Mouse (Mus musculus) liver, embryonic 15.5 days (tissue): ENCODE data around the gene Gcsh. TPM values are rescaled to one million over a fixed set of nuclear protein-coding genes. Genes with fewer than 3 reads are reported as not detected.

ENCODE experiments used
- ATAC-seq: fragments of 200-750 bp; cut with Nextera tagmentation; 2 replicates; pipeline ENCODE4 v1.8.0; 2017; ENCODE audit warnings: moderate number of reproducible peaks, mild to moderate bottlenecking, moderate library complexity; ENCODE audit not compliant: insufficient read depth
- H3K27ac ChIP-seq: fragments of 300-500 bp; sonication (generic); replicated peaks from 2 replicates; pipeline ENCODE4 v1.5.1; 2015; ENCODE audit warnings: mild to moderate bottlenecking, inconsistent platforms
- H3K27me3 ChIP-seq: fragments of 300-500 bp; sonication (generic); 2 replicates; pipeline ENCODE4 v1.6.1; 2015; ENCODE audit warnings: mild to moderate bottlenecking, inconsistent platforms
- H3K36me3 ChIP-seq: fragments of 300-500 bp; sonication (generic); replicated peaks from 2 replicates; pipeline ENCODE4 v1.6.1; 2015; ENCODE audit warnings: moderate library complexity, mild to moderate bottlenecking, inconsistent platforms
- H3K4me1 ChIP-seq: fragments of 300-500 bp; sonication (generic); replicated peaks from 2 replicates; pipeline ENCODE4 v1.6.1; 2015; ENCODE audit warnings: inconsistent platforms
- H3K4me2 ChIP-seq: fragments of 300-500 bp; sonication (generic); 2 replicates; pipeline ENCODE4 v1.6.1; 2015; ENCODE audit warnings: moderate library complexity, mild to moderate bottlenecking, inconsistent platforms
- H3K4me3 ChIP-seq: fragments of 300-500 bp; sonication (generic); replicated peaks from 2 replicates; pipeline ENCODE4 v1.5.1; 2015; ENCODE audit warnings: mild to moderate bottlenecking, inconsistent platforms
- H3K9ac ChIP-seq: fragments of 300-500 bp; sonication (generic); 2 replicates; pipeline ENCODE4 v1.6.1; 2015; ENCODE audit warnings: moderate library complexity, mild to moderate bottlenecking, inconsistent platforms
- H3K9me3 ChIP-seq: fragments of 300-500 bp; sonication (generic); replicated peaks from 2 replicates; pipeline ENCODE4 v1.6.1; 2016; ENCODE audit warnings: inconsistent platforms
- WGBS: fragments of 180-500 bp; shearing (Covaris S2); methylation state at CpG from one replicate; pipeline ENCODE4 v1.1.7; 2015; ENCODE audit warnings: mixed read lengths; ENCODE audit not compliant: insufficient replicate concordance; 5-methylcytosine and 5-hydroxymethylcytosine counted together
- polyA plus RNA-seq: library from polyadenylated mRNA; unstranded; fragments of >200 nt; fragmentation: Nextera tagmentation; extraction: Ambion mirVana; gene quantifications from 2 replicates; pipeline ENCODE4 v1.2.1, GENCODE M21; 2015

Gene Gcsh
- polyA plus RNA-seq, 1 experiment from 2014 or later = 85.5 TPM

DNA sequence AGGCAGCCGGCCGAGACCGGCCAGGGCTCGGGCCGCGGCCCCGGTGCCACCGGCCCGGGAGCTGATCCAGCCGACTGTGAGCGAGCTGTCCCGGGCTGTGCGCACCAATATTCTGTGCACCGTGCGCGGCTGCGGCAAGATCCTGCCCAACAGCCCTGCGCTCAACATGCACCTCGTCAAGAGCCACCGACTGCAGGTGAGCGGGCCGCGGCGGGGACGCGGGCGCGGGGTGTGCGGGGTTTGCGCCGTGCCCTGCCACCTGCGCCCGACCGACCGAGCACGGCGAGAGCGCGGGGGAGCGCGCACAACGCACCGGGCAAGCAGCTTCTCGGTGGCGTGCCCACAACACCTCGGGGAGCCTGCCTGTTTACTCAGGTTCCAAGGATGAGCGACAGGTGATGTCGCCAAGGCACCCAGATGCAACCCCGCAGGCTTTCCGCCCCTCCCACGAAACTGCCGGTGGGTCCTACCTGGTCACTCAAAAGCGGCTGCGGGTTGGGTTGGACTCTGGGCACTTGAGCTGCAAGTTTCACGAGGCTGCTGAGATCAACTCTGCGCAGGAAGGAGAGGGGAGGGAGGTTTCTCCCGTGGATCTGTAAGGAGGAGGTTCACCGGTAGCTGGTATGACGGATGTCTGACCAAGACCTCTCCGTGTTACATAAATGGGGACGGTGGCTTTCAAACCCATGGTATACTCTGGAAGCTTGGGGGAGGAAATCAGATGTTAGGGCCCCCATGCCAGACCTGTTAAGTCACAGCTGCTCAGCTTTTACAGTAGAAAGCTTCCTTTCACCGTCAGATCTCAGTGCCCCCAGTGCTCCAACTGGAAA lies 49.6 kb downstream of the Gcsh start:
- Histone ChIP-seq H3K27ac (0 out of 2 replicates have a peak overlapping the region, but pooled peaks have one; percentile 38), H3K9ac (peak overlapping the region; percentile 88), H3K27me3 (no peaks in the 10 kb centered on the region), H3K4me2 (peak overlapping the region; percentile 97), H3K9me3 (no peaks in the 10 kb centered on the region), H3K36me3 (peaks cover 18% of the 10 kb centered on the region), H3K4me3 (peak overlapping the region; percentile 97), H3K4me1 (peaks cover 53% of the 10 kb centered on the region)
- under 1% methylated on average over 62 of the region's 62 CpGs for WGBS
- peak; percentile 56 for ATAC-seq

DNA sequence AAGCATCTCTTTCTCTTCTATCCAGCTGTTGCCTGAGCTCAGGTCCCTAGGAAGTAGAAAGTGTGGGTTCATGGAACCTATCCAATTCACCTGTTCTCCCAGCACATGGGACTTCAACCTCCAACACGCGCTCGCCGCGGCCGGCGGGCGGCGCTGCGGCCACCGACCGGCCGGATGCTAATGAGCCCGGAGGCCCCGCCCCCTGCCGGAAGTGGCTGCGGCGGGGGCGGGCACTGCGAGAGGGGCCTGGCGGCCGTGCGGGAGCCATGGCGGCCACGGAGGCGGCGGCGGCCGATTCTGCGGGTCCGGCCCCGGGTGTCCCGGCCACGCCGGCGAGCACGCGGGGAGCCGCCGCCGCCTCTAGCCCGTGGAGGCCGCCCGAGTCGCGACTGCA lies 50.2 kb downstream of the Gcsh start, which contains the start of gene Atmin:
Gene Atmin, plus strand, starts transcription at position 233 of the 394 bp plus-strand sequence.
- Histone ChIP-seq H3K36me3 (peaks cover 24% of the 10 kb centered on the region), H3K9me3 (no peaks in the 10 kb centered on the region), H3K4me2 (peak within 1 kb of the TSS; percentile 97), H3K4me1 (peaks cover 53% of the 10 kb centered on the region), H3K27ac (peak within 1 kb of the TSS; percentile 38; the same call in 1 of the 2 replicates), H3K4me3 (peak within 1 kb of the TSS; percentile 97), H3K9ac (peak within 1 kb of the TSS; percentile 88), H3K27me3 (no peaks in the 10 kb centered on the region)
- WGBS = under 1% methylated on average over 36 of the region's 46 CpGs
- ATAC-seq = peak; percentile 85

GRCm38 (mm10) chr8:116942284-116943058 lies 50.9 kb downstream of the Gcsh start:
- H3K9me3 ChIP-seq = no peaks in the 10 kb centered on the region
- peak overlapping the region; percentile 97 for H3K4me3 ChIP-seq
- peak overlapping the region; percentile 24; the same call in 1 of the 2 replicates for H3K27ac ChIP-seq
- peak overlapping the region; percentile 97 for H3K4me2 ChIP-seq
- 52% methylated on average over 12 of the region's 12 CpGs for WGBS
- no peak overlapping the region for H3K9ac ChIP-seq
- ATAC-seq = 0 out of 2 replicates have a peak, but pooled peaks have one; percentile 23
- H3K27me3 ChIP-seq = no peaks in the 10 kb centered on the region
- peaks cover 31% of the 10 kb centered on the region for H3K36me3 ChIP-seq
- H3K4me1 ChIP-seq = peaks cover 46% of the 10 kb centered on the region

- Histone ChIP-seq H3K4me2 (no peak overlapping the region), H3K4me3 (no peak overlapping the region), H3K27ac (no peak overlapping the region), H3K9ac (no peak overlapping the region), H3K4me1 (no peaks in the 10 kb centered on the region), H3K36me3 (peaks cover 91% of the 10 kb centered on the region), H3K9me3 (no peaks in the 10 kb centered on the region), H3K27me3 (no peaks in the 10 kb centered on the region)
- 67% methylated on average over 6 of the region's 6 CpGs for WGBS
- ATAC-seq = no peak
Measured at GRCm38 (mm10) chr8:116935506-116935905, 57.8 kb downstream of the Gcsh start.

DNA sequence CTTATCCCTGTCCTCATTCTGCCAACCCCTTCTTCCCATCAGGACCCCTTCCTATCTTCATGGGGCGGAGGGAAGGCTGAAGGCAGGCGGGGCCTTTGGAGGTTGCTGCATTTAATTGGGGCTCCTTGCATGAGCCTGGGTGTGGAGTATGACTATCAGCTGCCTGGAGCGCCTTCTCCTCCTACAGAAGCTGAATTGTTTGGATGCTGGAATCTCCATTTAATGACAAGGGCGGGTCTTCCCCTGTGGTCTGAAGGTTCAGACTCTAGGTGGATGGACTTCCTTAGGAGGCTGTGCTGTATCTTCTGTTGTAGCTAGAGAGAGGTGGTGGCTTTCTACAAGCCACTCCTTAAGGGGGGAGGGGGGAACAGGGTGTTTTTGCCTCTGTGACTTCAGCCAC lies 58.4 kb downstream of the Gcsh start:
- H3K9me3 ChIP-seq = no peaks in the 10 kb centered on the region
- peaks cover 89% of the 10 kb centered on the region for H3K36me3 ChIP-seq
- 92% methylated on average over 4 of the region's 4 CpGs for WGBS
- H3K4me3 ChIP-seq = no peak overlapping the region
- no peak for ATAC-seq
- H3K4me2 ChIP-seq = no peak overlapping the region
- H3K4me1 ChIP-seq = no peaks in the 10 kb centered on the region
- H3K27ac ChIP-seq = no peak overlapping the region
- H3K9ac ChIP-seq = no peak overlapping the region
- no peaks in the 10 kb centered on the region for H3K27me3 ChIP-seq

Other genes starting within 250 kb of the Gcsh start
- gene Cmc2, start 72.1 kb downstream of the Gcsh start, polyA plus RNA-seq = 50.8 and 56.7 TPM in 2 replicates
- gene Cenpn, start 71.8 kb downstream of the Gcsh start, polyA plus RNA-seq = 24.8 and 24.9 TPM in 2 replicates
- gene Atmin, start 50.1 kb downstream of the Gcsh start, polyA plus RNA-seq = 3.6 and 3.7 TPM in 2 replicates
- gene 1700030J22Rik, start 14.6 kb downstream of the Gcsh start, polyA plus RNA-seq = 0.48 and 0.51 TPM in 2 replicates
- gene Pkd1l2, start 88.9 kb upstream of the Gcsh start, polyA plus RNA-seq = not detected in 2 replicates
- 6.0 and 6.2 TPM in 2 replicates for gene Bco1, start 102.3 kb upstream of the Gcsh start, polyA plus RNA-seq
- 0.79 and 0.98 TPM in 2 replicates for gene Gan, start 164.6 kb upstream of the Gcsh start, polyA plus RNA-seq